Mouse (Mus musculus) cerebral cortex, adult 2 months (tissue): ENCODE data around the gene 2810459M11Rik.

Experiments used
- WGBS: fragments of 180-500 bp; shearing (Covaris S2); methylation state at CpG from one replicate; pipeline ENCODE4 v1.1.7; 2018; 5-methylcytosine and 5-hydroxymethylcytosine counted together

Gene 2810459M11Rik

DNA sequence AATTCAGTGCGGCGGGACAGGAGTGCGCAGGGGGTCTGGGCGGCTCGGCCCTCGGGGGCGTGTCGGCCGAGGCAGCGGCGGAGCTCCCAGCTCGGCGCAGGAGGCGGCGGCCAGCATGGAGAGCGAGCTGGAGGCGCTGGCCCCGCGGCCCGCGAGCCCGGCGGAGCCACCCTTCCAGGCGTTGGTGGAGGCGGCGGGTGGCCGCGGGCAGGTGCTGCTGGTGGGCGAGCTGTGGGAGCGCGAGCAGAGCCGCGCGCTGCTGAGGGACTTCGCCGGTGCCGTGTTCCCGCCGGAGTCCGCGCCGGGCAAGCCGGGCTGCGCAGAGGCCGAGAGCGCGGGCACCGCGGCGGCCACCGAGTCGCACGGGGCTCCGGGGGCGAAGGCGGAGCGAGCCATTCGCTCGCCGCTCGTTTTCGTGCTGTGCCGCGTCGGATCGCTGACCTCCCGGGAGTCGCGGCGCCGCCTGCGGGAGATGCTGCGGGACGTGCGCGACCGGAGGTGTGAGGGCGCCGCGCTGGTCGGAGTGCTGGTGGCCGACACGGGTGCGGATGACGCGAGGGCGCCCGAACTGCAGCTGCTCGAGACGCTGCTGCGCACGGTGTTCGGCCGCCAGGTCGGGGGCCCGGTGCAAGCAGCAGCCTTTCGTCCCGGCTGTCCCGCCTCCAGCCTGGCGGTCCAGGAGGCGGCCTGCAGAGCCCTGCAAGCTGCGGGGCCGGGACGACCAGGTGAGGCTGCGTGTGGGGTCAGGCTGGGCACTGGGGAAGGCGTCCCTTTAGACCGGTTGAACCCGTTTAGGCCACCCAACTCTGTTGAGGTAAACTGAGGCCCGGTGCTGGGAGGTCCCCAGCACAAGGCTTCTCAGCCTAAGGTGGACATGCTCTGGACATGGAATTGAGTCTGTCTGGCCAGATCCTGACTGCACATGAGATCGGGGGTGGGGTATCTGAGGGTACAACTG is at the start of gene 2810459M11Rik:
Gene 2810459M11Rik, plus strand, starts transcription at position 16 of the 958 bp plus-strand sequence.
- WGBS = under 1% methylated on average over 110 of the region's 110 CpGs

DNA sequence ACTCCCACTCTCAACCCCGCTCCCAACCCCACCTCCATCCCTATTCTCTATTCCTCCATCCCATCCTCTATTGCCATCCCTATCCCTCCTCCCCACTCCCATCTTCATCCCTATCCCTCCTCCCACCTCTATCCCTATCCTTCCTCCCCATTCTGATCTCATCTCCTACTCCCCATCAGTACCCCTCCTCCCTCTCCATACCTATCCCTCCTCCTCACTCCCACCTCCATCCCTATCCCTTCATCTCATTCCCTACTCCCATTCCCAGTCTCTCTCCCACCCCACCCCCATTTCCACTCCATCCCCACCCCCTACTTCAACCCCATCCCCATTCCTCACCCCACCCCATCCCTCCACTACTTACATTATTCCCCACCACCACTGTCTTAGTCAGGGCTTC is 48.4 kb upstream of the 2810459M11Rik start:
- 100% methylated on average over 1 of the region's 1 CpGs for WGBS

GRCm38 (mm10) chr1:85998012-85998411 is 47.7 kb upstream of the 2810459M11Rik start:
- WGBS = 88% methylated on average over 4 of the region's 4 CpGs

GRCm38 (mm10) chr1:85999853-86000570 is 45.7 kb upstream of the 2810459M11Rik start:
- WGBS = 57% methylated on average over 18 of the region's 18 CpGs

DNA sequence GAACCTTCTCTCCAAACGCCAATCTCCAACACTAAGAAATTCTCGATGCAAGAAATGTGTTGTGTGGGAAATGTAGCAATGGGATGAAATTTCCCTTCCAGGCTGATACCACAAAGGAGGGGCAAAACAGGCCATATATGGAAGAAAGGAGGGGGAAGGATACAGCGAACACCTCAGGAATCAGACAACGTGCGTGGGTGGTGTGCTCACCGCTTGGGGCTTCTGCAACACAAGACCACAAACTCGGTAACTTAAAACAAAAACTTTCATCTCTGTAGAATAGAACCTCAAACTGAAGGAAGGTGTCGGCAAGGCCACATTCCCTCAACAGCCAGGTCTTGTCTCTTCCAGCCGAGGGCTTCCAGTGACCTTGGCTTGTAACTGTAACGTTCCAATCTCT is 40.1 kb upstream of the 2810459M11Rik start:
- WGBS = 79% methylated on average over 10 of the region's 10 CpGs

DNA sequence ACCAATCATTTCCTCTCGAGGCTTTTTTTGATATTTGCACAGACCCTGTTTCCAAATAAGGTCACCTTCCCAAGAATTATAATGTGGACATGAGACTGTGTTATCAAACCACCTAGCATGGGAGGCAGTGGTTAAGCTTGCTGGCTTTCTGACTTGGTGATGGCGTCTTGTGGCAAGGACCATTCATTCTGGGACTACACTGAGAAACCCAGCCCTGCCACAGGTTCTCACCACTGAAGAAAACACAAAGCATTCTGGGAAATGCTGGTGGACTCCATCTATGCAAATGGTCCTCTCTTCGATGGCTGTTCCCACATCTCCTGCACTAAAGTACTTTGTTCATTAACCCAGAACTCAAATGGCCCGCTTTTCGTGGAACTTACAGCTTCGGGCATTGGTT is 39.6 kb upstream of the 2810459M11Rik start:
- 97% methylated on average over 6 of the region's 6 CpGs for WGBS

DNA sequence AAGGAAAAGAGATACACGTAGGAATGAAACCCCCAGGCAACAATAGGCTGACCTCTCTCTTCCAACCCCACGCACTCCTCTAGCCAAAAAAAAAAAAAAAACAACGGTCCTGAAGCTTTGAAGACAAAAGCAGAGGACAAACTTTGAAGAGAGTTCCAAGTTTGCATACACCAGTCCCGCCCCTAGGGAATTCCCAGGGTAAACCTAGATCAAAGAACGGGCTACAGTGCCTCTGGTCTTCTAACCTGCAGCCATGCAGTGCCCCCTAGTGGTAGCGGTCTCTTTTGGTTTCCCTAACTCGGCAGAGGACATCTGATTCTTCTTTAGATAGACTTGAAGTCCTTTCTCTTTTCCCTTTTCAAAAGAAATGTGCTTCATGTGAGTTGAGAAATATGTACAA is 37.9 kb upstream of the 2810459M11Rik start:
- WGBS = 3% methylated on average over 7 of the region's 7 CpGs

DNA sequence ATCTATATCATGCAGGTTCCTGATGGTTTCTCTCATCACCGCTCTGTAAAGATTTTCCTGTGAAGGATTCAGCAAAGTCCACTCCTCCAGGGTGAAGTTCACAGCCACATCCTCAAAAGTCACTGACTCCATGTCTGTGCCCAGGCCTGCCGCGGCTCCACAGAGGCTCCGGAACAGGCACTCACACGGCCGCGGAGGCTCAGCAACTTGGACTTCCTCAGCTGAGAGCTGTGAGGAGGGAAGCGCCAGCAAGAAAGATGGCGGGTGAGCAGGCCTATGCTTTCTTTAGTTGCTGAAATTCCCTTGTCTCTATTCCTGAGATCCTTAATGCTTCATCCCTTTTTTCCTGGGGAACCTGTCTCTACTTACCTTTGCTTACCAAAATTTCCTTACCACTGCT is 29.9 kb upstream of the 2810459M11Rik start:
- over 99% methylated on average over 9 of the region's 9 CpGs for WGBS

DNA sequence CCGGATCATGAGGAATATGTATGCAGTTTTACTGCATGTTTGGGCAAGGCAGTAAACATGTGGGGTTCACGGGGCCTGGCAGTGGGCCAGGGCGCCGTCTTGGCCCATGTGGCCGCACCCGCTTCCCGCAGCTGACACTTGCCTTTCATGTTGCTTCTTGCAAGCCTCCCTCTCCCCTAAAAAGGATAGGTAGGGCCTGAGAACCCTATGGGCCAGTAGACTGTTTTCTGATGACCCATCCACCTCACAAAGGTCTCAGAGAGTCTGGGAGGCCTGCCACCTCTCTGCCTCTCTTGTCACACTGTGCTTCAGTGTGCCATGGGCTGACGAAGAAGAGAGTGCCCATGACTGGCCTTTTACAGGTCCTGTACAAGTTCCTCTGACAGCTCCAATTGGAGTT is 29.1 kb upstream of the 2810459M11Rik start, which contains the start of gene Spata3:
Gene Spata3, plus strand, starts transcription at position 301 of the 400 bp plus-strand sequence.
- 90% methylated on average over 8 of the region's 8 CpGs for WGBS

DNA sequence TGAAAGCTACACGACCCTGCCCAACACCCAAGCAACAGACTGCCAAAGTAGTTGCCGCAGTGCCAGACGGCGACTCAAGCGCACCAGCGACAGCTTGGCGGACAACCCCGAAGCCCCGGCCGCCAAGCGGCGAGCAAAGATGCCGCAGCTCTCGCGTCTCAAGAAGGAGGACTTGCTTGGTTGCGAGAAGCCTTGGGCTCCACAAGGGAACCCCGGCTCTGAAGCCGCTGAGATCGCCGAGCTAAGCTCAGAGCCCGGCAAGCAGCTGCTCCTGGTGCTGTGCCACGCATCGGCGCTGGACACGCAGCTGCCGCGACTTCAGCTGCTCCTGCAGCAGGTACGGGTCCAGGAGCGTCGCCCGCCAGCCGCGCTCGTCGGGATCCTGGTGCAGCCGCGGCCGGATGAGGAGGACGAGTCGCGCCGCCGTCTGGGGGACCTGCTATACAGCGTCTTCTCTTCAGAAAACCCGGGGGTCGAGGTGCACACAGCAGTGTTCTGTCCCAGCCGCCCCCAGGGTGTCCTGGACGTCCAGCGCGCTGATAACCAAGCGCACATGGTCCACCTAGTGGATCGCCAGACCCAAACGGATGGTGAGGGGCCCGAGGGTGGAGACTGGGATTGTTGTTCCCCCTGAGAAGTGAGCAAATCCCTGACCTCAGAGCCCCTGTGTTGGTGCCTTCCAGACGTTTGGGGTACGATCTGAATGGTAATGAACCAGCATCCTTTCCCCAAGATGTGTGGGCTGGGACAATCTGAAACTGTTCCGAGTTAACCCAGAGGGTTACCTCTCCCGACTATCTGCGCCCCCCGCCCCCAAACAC is 27.2 kb upstream of the 2810459M11Rik start:
- WGBS = 4% methylated on average over 60 of the region's 60 CpGs

DNA sequence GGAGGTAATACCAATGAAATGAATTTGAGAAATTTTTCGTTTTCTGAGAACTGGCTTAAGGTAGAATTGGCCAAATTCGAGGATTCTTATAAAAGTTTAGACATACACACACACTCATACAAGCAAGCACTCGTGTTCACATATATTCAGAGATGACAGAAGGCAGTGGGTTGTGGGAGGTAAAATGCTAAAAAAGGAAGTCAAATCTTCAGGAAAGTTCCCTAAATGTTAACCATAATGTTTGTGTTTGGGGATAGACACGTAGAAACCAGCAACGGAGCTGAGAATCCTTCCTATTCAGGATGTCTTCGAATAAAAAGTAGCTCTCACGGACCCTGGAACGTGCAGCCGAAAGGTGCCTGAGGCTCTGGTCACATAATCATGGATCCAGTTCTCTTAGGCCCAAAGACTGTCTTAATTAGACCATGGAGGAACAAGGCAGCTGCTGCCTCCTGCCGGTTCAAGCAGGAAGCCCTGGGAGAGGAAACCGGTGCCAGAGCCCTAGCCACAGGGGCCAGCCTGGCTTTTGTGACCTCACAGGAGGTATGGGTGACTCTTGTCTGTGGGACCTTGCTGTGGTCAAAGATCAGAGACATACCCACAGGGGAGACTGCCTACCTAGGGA is 24.2 kb upstream of the 2810459M11Rik start:
- WGBS = 47% methylated on average over 11 of the region's 11 CpGs

- 14% methylated on average over 11 of the region's 11 CpGs for WGBS
These were observed 13.2 kb upstream of the 2810459M11Rik start for GRCm38 (mm10) chr1:86032273-86032987.

- WGBS = 55% methylated on average over 3 of the region's 3 CpGs
These were observed 7.3 kb upstream of the 2810459M11Rik start for GRCm38 (mm10) chr1:86038191-86038951.

- 77% methylated on average over 4 of the region's 4 CpGs for WGBS
These were observed 5.5 kb upstream of the 2810459M11Rik start for GRCm38 (mm10) chr1:86040131-86040530.

DNA sequence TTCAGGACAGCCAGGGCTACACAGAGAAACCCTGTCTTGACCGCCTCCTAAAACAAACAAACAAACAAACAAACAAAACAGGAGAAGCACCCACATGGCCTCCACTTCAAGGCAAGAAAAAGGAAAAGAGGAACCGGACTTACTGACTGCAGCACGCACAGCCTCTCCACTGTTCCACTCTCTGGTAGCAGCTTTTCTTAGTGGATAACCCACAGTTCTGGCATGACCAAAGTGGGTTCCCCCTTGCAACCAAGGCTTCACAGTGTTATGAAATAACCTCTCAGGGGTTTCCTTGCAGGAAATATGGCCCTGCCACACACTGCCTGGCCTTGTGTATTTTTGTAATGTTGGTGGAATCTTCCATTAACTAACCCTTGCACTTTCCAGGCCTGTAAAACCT is 4.8 kb upstream of the 2810459M11Rik start:
- WGBS = 94% methylated on average over 3 of the region's 3 CpGs

- WGBS = 46% methylated on average over 4 of the region's 4 CpGs
These were observed 607 bp upstream of the 2810459M11Rik start for GRCm38 (mm10) chr1:86045056-86045455.

- 24% methylated on average over 24 of the region's 24 CpGs for WGBS
These were observed 1.3 kb downstream of the 2810459M11Rik start for GRCm38 (mm10) chr1:86046833-86047563.

DNA sequence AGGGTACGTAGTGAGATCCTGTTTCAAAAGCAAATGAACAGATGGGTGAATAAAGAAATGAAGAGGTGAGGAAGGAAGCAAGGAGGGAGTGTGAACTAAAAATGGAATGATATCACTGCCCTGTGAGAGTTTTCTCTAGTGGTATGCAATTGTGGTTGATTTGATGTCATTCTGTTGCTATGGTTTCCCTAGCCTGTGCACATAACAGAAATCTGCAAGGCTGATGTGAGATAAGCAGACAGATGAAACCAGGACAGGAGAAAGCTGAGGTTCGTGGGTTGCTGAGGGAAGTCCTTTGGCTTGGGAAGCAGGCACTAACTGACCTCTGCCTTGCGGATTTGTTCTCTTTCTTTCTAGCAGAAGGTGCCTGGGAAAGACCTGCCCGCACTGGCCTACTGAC is 2.6 kb downstream of the 2810459M11Rik start:
- WGBS = 72% methylated on average over 4 of the region's 4 CpGs

DNA sequence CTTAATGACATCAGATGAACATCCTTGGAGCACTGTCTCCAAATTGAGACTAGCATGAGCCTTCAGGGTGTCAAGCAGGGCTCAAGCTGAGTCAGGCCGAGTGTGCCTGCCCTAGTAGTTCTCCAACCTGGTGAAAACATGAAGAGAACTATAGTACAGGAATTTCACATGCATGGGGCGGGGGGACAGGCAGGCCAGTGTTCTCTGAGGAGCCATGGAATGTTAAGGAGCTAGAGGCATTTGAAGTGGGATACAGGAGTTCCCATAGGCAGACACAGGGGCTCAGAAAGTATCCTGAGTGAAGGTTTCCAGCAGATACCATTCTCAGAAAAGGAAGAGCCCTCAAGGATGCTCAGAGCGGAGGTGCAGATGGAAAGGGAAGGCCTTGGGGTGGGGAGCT is 3.1 kb downstream of the 2810459M11Rik start:
- 94% methylated on average over 3 of the region's 3 CpGs for WGBS
